Mouse (Mus musculus): ENCODE results near the gene Smcp. TPM values are rescaled to one million over a fixed set of nuclear protein-coding genes. Genes with fewer than 3 reads are reported as not detected.

Gene Smcp
- polyA plus RNA-seq, 1 experiment, result 0.18 TPM

Other genes starting within 250 kb of the Smcp start
- gene Sprr2d, start 249.9 kb downstream of the Smcp start, polyA plus RNA-seq (2012; rRNA removed), result not detected in 2 replicates
- not detected in 2 replicates for gene Sprr2e, start 236.9 kb downstream of the Smcp start, polyA plus RNA-seq (2012; rRNA removed)
- 2.6 and 2.8 TPM in 2 replicates for gene Sprr2f, start 223.8 kb downstream of the Smcp start, polyA plus RNA-seq (2012; rRNA removed)
- gene Sprr2h, start 203.3 kb downstream of the Smcp start, polyA plus RNA-seq (2012; rRNA removed), result not detected in 2 replicates
- gene Sprr2i, start 181.0 kb downstream of the Smcp start, polyA plus RNA-seq (2012; rRNA removed), result not detected in 2 replicates
- gene Sprr2j-ps, start 170.9 kb downstream of the Smcp start, polyA plus RNA-seq (2012; rRNA removed), result not detected in 2 replicates
- 9.5 and 10.7 TPM in 2 replicates for gene Gm9774, start 159.6 kb downstream of the Smcp start, polyA plus RNA-seq (2012; rRNA removed)
- gene Sprr2k, start 156.4 kb downstream of the Smcp start, polyA plus RNA-seq (2012; rRNA removed), result not detected in 2 replicates
- not detected in 2 replicates for gene Sprr1b, start 150.2 kb downstream of the Smcp start, polyA plus RNA-seq (2012; rRNA removed)
- 0.17 and 0.18 TPM in 2 replicates for gene Sprr3, start 130.3 kb downstream of the Smcp start, polyA plus RNA-seq (2012; rRNA removed)
- gene Sprr1a, start 103.1 kb downstream of the Smcp start, polyA plus RNA-seq (2012; rRNA removed), result 1,821 and 2,005 TPM in 2 replicates
- not detected in 2 replicates for gene Sprr4, start 88.5 kb downstream of the Smcp start, polyA plus RNA-seq (2012; rRNA removed)
- not detected in 2 replicates for gene 2310046K23Rik, start 54.5 kb downstream of the Smcp start, polyA plus RNA-seq (2012; rRNA removed)
- gene Ivl, start 15.3 kb downstream of the Smcp start, polyA plus RNA-seq (2012; rRNA removed), result 233 and 291 TPM in 2 replicates
- not detected in 2 replicates for gene 2210017I01Rik, start 18.5 kb upstream of the Smcp start, polyA plus RNA-seq (2012; rRNA removed)
- gene Lce6a, start 32.7 kb upstream of the Smcp start, polyA plus RNA-seq (2012; rRNA removed), result 1.2 and 1.3 TPM in 2 replicates
- not detected in 2 replicates for gene Lce1a1, start 59.3 kb upstream of the Smcp start, polyA plus RNA-seq (2012; rRNA removed)
- not detected in 2 replicates for gene Lce1b, start 67.9 kb upstream of the Smcp start, polyA plus RNA-seq (2012; rRNA removed)
- gene Lce1a2, start 81.3 kb upstream of the Smcp start, polyA plus RNA-seq (2012; rRNA removed), result not detected in 2 replicates
- gene Lce1c, start 90.2 kb upstream of the Smcp start, polyA plus RNA-seq (2012; rRNA removed), result 0.15 and 0.33 TPM in 2 replicates
- not detected in 2 replicates for gene Lce1d, start 98.2 kb upstream of the Smcp start, polyA plus RNA-seq (2012; rRNA removed)
- not detected in 2 replicates for gene Lce1e, start 120.1 kb upstream of the Smcp start, polyA plus RNA-seq (2012; rRNA removed)
- not detected in 2 replicates for gene Lce1f, start 131.4 kb upstream of the Smcp start, polyA plus RNA-seq (2012; rRNA removed)
- gene Gm38119, start 150.1 kb upstream of the Smcp start, polyA plus RNA-seq (2012; rRNA removed), result not detected in 2 replicates
- not detected in 2 replicates for gene Lce1g, start 163.3 kb upstream of the Smcp start, polyA plus RNA-seq (2012; rRNA removed)
- not detected in 2 replicates for gene Lce1h, start 176.1 kb upstream of the Smcp start, polyA plus RNA-seq (2012; rRNA removed)
- not detected in 2 replicates for gene Lce1i, start 189.9 kb upstream of the Smcp start, polyA plus RNA-seq (2012; rRNA removed)
- gene Lce1j, start 201.5 kb upstream of the Smcp start, polyA plus RNA-seq (2012; rRNA removed), result not detected in 2 replicates
- gene Lce1k, start 218.9 kb upstream of the Smcp start, polyA plus RNA-seq (2012; rRNA removed), result not detected in 2 replicates
- not detected in 2 replicates for gene Kprp, start 238.2 kb upstream of the Smcp start, polyA plus RNA-seq (2012; rRNA removed)